Mouse (Mus musculus) megakaryocyte-erythroid progenitor cell, adult 5-6 weeks (primary cell): ENCODE measurements at regions not wholly inside any gene's neighbourhood (a gene's known extent, or its start where the extent isn't known, plus 50 kb on each side); places are given as distances from the start of the nearest gene placed in this dataset.
"Not testable (repeated sequence)": the region's sequence is repeated elsewhere in the genome, so short reads cannot be mapped to it uniquely, and the experiment has no call there.

ENCODE experiments used
- ATAC-seq: replicated peaks from 2 replicates; pipeline ENCODE4 v1.8.0; 2016; ENCODE audit warnings: mild to moderate bottlenecking, inconsistent platforms; ENCODE audit not compliant: severe bottlenecking, poor library complexity, low FRiP score, low TSS enrichment

- no peak for ATAC-seq
These were observed 55.2 kb downstream of the Rdh14 start for GRCm38 (mm10) chr12:10445738-10446137.

- ATAC-seq: no peak
These were observed 67.5 kb downstream of the Rdh14 start for GRCm38 (mm10) chr12:10457960-10458655.

- ATAC-seq: no peak
These were observed 71.2 kb downstream of the Rdh14 start for GRCm38 (mm10) chr12:10461796-10462195.

- ATAC-seq: no peak
These were observed 72.4 kb downstream of the Rdh14 start for GRCm38 (mm10) chr12:10462956-10463355.

GRCm38 (mm10) chr12:10473986-10474385 is 83.4 kb downstream of the Rdh14 start:
- ATAC-seq: no peak

- ATAC-seq: no peak
These were observed 90.2 kb downstream of the Rdh14 start for GRCm38 (mm10) chr12:10480781-10481180.

- ATAC-seq: no peak
These were observed 91.9 kb downstream of the Rdh14 start for GRCm38 (mm10) chr12:10482294-10483010.

GRCm38 (mm10) chr12:10506721-10507120 is 116.1 kb downstream of the Rdh14 start:
- no peak for ATAC-seq

GRCm38 (mm10) chr12:10513526-10513925 is 123.0 kb downstream of the Rdh14 start:
- ATAC-seq: no peak

- no peak for ATAC-seq
These were observed 123.7 kb downstream of the Rdh14 start for GRCm38 (mm10) chr12:10514278-10514677.

GRCm38 (mm10) chr12:10524509-10525286 is 134.1 kb downstream of the Rdh14 start:
- ATAC-seq: no peak

GRCm38 (mm10) chr12:10525934-10526333 is 135.4 kb downstream of the Rdh14 start:
- no peak for ATAC-seq

GRCm38 (mm10) chr12:10529077-10529476 is 138.5 kb downstream of the Rdh14 start:
- no peak for ATAC-seq

GRCm38 (mm10) chr12:10530996-10531395 is 140.4 kb downstream of the Rdh14 start:
- no peak for ATAC-seq

GRCm38 (mm10) chr12:10533971-10534370 is 143.4 kb downstream of the Rdh14 start:
- no peak for ATAC-seq

- no peak for ATAC-seq
These were observed 145.7 kb downstream of the Rdh14 start for GRCm38 (mm10) chr12:10536239-10536638.

GRCm38 (mm10) chr12:10537069-10537468 is 146.5 kb downstream of the Rdh14 start:
- no peak for ATAC-seq

- no peak for ATAC-seq
These were observed 159.1 kb downstream of the Rdh14 start for GRCm38 (mm10) chr12:10549481-10550201.

GRCm38 (mm10) chr12:10554701-10555100 is 164.1 kb downstream of the Rdh14 start:
- not testable (repeated sequence) for ATAC-seq

- no peak for ATAC-seq
These were observed 172.4 kb downstream of the Rdh14 start for GRCm38 (mm10) chr12:10562966-10563365.
